Mouse (Mus musculus) cerebellum, adult (tissue): ENCODE data around the gene Eef1akmt4.
"Not testable (repeated sequence)": the region's sequence is repeated elsewhere in the genome, so short reads cannot be mapped to it uniquely, and the experiment has no call there.

Experiments used
- ATAC-seq: cut with Nextera tagmentation; 2 replicates; pipeline ENCODE4 v1.9.2; 2017; ENCODE audit warnings: mild to moderate bottlenecking, moderate library complexity, mixed read lengths; ENCODE audit not compliant: insufficient number of reproducible peaks, low FRiP score, low TSS enrichment

Eef1akmt4 gene

DNA sequence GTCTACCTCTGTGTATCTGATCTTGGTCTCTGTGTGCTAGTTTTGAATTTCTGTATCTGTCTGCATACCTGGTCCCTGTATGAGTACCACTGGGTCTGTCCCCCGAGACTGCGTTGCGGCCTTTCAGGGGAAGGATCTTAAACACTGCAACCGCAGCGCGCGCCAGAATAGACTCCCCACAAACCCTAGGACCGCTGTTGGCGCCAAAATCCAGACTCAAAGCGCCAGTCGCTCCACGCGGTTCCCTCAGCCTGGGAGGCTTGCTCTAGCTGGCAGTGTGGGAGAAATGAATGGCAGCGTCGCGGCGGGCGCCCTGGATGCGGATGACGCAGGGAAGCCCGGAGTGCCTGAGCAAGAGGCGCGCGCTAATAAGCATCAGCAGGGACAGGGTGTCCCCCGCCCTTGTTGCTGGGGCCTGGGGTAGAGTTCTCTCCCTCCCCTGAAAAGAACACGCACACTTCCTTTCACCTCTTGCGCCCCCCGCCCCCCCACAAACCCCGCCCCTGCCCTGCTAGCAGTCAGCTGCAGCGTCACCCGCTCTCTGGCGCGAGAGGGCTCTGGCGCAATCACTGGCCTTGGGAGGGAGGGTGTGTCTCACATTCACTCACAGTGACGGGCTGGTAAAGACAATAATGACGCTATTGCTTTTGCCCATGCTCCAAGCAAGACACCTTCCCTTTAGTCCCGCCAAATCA is 10.7 kb downstream of the Eef1akmt4 start:
- ATAC-seq = peak; percentile 69; the same call in 1 of the 2 replicates

DNA sequence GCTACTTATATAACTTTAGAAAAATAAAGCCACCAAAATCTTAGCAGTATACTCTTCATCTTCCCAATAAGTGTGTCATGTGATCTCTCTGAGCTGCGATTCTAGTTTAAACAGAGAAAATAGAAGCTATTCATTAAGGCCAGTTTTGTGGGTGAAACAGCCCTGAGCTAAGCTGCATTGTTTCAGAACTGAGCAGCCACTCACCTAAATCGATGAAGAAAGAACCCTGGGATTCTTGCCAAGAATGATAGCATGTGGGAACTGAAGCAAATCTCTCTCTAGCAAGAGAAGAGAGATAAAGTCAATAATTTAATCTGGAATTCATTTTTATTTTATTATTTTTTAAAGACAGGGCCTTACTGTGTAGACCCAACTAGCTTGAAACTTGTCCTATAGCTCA is 11.8 kb downstream of the Eef1akmt4 start:
- ATAC-seq = no peak

DNA sequence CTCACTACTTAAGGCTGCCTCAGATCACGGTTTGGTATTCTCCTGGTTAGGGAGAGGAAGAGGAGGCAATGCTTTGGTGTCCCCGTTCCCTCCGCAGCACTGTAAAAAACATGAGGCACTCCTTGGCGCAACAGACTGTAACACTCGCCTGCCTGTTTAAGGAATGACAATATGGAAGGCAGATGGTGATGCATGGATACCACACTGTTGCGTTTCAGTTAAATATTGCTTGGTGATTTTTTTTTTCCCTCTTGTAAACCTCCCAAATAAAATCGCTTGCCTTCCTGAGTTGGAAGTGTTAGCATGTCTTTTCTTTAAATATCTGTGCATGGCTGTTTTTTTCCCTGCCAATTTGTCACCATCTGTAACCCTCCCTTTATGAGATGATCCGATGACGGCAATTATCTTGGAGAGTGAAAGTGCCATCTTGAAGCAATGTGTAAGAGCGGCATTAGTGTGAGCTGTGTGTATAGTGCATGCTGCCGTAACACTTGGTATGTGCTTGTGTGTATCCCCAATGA is 17.5 kb downstream of the Eef1akmt4 start:
- ATAC-seq = no peak

DNA sequence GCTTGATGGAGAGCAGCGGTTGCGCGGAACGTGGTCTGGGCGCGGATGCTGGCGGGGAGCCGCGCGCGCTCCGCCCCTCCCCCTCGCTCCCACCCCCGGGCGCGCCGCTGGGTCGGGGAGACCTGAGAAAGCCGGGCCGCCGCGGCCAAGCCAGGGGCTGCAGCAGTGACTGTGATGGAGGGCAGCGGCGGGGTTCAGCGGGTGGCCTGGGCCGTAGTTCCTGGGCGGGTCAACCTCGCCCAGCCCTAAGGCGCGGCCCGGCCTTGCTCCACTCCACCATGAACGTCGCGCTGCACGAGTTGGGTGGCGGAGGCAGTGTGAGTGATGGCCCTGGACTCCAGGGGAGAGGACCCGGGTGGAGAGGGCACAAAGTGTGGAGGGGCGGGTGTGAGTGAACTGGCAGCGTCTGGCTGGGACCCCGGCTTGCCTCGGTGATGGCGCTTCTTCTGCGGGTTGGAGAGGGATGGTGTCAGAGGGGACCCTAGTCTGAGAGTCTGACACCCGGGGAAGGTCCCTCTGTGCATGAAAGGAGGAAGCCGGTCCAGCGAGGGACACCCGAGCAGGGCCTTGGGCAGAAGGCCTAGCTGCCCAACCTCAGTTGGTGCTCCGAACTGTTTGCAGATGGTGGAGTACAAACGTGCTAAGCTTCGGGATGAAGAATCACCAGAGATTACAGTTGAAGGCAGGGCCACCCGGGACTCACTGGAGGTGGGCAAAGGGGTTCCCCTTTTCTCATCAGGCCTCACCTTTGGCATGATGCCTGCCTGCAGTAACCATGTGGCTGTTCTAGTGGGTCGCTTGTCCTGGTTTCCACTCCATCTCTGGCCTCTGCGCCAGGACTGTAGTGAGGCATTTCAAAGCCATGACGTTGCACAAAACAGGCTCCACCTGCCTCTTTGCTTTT is 18.6 kb downstream of the Eef1akmt4 start, which contains the start of gene Ece2:
Ece2 (plus strand) TSS at position 98 of the 904 bp plus-strand sequence.
- ATAC-seq = peak; percentile 64; the same call in 1 of the 2 replicates

DNA sequence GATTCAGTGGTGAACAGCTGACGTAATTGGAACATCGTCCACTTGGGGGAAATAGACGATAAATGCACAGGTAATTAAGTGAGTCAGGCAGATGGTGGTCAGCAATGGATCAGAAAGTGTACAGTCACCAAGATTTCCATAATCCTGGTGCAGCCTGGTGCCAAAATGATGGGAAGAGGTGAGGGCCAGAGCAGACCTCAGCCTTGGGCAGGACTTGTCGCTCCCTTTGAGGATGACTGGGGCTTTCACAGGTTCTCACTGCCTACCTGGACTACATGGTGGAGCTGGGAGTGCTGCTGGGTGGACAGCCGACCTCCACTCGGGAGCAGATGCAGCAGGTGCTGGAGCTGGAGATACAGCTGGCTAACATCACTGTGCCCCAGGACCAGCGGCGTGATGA is 26.0 kb downstream of the Eef1akmt4 start:
- ATAC-seq = no peak

DNA sequence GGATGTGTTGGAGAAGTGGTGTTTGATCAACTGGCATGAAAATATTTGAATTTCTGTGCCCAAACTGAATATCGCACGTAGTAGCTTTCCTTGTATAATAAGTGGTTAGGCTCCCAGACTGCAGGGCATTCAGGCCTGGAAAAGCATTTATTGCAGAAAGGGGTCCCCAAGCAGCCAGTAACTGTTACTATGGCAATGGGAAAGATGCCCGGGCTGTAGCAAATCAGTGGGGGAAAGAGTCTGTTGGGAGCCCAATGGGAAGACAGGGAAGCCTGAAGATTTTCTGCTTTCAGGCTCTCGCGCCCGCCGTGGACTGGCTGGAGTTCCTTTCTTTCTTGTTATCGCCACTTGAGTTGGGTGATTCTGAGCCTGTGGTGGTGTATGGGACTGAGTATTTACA is 27.0 kb downstream of the Eef1akmt4 start:
- ATAC-seq = no peak

DNA sequence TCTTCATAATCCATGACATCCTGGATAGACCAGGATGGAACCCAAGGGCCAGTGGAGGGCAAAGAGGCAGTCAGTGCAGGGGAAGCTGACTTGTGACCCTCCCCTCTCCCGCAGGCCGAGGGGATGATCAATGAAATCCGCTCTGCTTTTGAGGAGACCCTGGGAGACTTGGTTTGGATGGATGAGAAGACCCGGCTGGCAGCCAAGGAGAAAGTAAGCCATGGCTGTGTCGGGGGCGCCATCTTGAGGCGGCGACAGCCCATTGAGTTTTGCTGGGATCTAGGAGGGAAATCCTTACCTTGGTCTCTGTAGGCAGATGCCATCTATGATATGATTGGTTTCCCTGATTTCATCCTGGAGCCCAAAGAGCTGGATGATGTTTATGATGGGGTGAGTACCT is 30.8 kb downstream of the Eef1akmt4 start:
- ATAC-seq = 0 out of 2 replicates have a peak, but pooled peaks have one; percentile 45

DNA sequence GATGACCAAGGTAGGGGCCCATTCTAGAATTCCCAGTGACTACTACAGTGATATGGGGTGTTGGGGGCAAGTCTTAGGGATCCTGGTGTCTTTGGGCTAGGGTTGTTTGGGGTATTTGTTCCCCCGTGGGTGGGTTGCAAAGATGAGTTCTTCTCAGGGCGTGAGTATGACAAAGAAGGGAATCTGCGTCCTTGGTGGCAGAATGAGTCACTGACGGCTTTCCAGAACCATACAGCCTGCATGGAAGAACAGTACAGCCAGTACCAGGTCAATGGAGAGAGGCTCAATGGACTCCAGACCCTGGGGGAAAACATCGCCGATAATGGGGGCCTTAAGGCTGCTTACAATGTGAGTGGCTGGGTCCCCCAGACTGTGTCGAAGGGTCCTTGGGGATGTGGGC is 32.5 kb downstream of the Eef1akmt4 start:
- no peak for ATAC-seq

DNA sequence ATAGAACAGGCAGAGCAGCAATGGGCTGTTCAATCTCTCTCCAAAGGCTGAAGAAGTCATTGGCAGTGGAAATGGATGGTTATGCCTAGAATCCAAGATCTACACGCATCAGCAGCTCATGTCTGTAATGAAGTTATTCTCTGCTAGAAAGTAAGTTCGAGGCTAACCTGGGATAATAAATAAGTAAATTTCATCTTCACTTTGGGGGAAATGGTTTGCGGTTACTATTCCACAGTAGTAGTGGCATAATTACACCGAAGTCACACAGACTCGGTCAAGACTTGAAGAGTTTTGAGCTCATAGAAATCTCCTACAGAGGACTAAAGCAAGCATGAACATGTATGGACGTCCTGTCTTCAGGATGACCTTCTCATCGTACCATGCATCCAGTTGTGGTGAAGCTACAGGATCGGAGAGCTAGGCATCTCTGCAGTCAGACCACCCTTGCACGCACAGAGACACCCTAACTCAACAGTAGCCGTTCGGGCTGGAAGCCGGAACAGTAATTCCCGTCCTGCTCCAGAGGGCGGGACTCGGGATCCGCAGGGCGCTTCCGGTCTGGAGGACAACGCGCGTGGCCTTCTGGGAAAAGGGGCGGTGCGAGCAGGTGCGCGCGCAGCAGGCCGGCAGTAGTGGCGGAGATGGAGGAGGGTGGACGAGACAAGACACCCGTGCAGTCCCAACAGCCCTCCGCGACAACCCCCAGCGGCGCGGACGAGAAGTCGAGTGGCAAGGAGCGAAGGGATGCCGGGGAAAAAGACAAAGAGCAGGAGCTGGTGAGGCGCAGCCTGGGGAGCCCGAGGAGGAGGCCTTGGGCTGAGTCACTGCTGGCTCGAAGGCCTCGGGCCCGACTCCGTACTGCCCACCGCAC is 39.9 kb downstream of the Eef1akmt4 start, which contains the start of gene Psmd2:
Psmd2 (plus strand) TSS at position 577 of the 871 bp plus-strand sequence.
- peak; percentile 92 for ATAC-seq

DNA sequence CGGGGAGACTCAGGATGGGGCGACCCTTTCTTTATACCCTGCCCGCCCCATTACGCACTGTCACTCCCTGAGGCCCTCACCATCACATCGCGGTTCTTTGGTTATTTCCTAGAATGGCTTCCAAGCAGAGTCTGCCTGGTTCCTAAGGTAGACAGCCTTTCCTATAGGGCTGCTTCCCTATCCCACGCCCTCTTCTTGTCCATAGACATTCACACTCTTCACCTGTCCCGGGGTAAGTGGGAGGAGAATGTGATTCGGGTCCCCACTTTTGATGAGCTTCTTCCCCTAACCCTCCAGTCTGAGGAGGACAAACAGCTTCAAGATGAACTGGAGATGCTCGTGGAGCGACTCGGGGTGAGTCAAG is 40.5 kb downstream of the Eef1akmt4 start:
- no peak for ATAC-seq

DNA sequence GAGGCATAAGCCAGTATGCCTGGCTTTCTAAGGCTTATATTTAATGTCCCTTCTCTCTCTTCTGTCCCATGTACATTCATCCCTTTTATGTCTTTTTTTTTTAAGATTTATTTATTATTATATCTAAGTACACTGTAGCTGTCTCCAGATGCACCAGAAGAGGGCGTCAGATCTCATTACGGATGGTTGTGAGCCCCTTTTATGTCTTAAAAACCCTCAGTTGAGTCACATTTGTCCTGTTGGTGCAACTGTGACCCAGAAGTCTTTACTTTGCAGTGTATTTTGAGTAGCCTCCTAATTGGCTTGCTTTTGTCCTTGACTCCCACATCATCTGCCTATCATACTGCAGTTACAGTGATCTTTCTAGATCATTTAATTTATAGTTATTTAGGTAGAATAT is 41.9 kb downstream of the Eef1akmt4 start:
- ATAC-seq = no peak

DNA sequence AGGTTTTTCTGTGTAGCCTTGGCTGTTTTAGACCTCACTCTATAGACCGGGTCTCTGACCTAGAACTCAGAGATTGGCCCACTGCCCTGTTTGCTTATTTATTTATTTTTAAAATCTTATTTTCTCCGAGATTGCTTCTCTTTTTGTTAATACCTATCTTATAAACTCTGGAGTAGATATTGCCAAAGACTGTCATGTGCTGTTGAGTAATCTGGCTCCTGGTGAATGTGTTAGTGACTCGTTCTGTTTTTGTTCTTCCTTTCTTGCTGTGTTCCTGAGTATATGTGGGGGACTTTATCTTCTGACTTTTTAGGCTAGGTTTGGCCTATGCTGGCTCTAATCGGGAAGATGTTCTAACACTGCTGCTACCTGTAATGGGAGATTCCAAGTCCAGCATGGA is 46.3 kb downstream of the Eef1akmt4 start:
- no peak for ATAC-seq

DNA sequence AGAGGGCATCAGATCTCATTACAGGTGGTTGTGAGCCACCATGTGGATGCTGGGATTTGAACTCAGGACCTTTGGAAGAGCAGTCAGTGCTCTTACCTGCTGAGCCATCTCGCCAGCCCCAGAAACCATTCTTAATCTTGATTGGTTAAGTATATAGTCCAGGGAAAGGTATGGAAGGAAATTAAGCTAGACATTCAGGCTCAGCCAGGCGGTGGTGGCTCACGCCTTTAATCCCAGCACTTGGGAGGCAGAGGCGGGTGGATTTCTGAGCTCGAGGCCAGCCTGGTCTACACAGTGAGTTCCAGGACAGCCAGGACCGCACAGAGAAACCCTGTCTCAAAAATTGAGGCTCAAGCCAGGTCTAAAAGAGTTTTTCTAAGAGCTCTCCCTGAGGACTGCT is 56.6 kb downstream of the Eef1akmt4 start, which contains the start of gene Eif4g1:
Eif4g1 (plus strand) TSS at position 301 of the 400 bp plus-strand sequence.
- not testable (repeated sequence) for ATAC-seq
